Mouse (Mus musculus) frontal cortex, postnatal 25 days (tissue): ENCODE results near the gene Plekhm1.
A peak's percentile ranks its signal among the peaks of the same experiment; 100 is the strongest.

Experiments used
- DNase-seq, 2 experiments: peaks; one replicate each; pipeline ENCODE4 v3.0.0; 2022; ENCODE audit warnings: low spot score in 2 of 2

Plekhm1 gene

DNA sequence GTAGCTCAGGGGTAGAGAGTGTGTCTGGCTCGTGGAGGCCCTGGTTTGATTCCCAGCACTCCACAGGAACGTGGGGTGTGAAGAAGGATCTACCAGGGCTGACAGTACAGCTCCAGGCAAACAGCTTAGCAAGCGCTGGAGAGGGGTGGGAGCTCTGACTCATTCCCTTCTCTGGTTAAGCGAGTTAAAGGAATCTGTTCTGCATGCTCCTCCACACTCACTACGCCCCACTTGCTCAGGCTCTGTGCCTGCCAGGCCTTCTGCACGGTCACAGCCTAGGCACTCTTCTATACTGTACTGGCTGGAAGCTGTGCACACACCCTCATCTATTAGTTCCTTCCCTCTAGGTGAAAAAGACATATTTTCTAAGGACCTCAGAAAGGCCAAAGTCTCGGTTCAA is 18.5 kb downstream of the Plekhm1 start:
- no peak for DNase-seq

GRCm38 (mm10) chr11:103387870-103388526 is 24.5 kb downstream of the Plekhm1 start:
- no peak for DNase-seq

- no peak for DNase-seq
Observed at GRCm38 (mm10) chr11:103386827-103387226, 25.7 kb downstream of the Plekhm1 start.

DNA sequence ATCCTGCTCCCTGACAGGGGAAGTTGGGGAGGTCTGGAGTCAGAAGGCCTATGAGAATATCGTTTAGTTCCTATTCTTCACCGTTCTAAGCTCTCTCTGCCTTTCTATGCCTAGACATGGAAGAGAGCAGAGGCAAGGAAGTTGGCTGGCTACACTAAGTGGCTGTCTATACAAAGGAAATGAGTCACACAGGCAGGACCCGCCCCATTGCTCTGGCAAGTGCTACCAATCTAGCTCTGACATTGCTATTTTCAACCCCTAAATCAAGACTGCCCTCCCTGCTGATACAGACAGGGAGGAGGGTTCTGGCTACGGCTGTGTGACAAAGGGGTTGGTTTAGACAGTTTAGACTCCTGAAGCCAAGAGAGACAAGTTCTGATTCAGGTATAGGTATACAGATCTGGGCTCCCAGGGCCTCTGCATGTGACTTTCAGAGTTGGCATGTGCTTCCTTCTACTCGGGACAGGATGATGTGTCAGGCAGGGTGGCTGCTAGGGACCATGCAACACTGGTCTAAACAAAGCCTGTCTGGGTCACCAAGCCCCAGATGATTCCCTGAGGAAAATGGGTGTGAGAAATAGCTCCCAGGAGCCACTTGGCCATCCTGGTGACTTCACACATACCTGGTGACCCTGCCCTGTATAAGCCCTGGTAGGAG is 30.4 kb downstream of the Plekhm1 start:
- DNase-seq: no peak

DNA sequence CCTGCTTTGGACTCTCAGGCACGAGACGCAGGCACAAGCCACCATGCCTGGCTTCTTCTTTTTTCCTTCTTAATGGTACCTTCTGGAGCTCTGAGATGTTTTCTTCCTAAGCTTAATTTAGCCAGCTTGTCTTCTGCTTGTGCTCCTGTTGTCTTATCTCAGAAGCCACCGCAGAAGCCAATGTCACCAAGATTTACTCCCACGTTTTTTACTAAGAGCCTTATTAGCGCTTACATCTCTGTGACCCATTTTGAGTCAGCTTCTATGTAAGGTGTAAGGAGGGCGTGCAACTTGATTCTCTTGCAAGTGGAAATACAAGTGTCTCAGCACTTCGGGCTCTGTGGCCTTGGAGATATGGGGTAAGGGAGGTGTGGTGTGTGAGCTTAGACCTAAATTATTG is 31.0 kb downstream of the Plekhm1 start:
- DNase-seq: no peak

GRCm38 (mm10) chr11:103380460-103380859 is 32.0 kb downstream of the Plekhm1 start:
- no peak for DNase-seq

DNA sequence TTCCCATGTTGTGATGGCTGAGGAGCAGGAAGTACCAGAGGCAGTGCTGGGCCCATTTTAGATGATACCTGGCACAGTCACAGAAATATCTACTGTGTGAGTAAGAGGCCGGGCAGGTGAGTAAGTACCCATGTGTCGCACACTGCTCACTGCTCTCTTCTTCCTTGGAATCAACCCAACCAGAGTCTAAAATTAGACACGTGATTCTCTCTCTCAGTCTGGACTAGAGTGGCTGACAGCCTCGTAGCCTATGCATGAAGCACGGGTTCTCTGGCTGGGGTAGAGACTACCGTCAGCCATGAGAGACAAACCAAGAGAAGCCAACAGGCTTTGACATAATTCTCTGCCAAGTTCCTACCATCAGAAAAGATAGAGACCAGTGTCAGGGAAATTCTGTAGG is 34.1 kb downstream of the Plekhm1 start:
- DNase-seq: no peak

DNA sequence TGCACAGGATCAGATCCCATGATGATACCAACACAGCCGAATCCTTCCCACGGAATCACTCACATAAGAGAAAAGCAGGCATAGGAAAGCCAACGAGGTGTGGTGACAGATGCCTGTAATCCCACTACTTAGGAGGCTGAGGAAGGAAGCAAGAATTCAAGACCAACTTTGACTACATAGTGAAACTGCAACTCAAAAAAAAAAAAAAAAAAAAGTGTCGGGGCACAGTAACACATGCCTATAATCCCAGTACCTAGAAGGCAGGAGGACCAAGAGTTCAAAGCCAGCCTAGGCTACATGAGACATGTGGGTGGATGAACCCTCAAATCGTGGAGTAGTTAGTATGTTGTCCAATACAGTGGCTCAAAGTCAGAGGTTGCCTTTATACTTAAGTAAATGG is 36.7 kb downstream of the Plekhm1 start:
- no peak for DNase-seq

DNA sequence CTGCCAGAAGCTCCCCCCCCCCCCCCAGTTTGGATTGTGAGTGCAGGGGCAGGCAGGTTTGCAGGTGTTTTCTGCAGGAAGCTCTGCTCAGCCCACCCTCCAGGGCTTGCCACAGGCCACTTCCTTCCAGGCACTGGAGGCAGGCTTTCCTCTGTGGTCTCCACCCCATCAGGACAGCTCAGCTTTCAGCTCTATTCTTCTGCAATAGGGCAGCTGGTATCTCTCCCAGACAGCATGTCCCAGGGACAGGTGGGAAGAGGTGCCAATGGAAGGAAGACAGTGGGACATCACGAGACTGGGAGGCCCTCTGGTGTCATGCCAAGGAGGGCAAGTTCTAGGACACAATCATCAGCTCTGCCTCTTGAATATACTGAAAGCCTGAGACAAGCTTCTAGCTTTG is 37.2 kb downstream of the Plekhm1 start:
- no peak for DNase-seq

DNA sequence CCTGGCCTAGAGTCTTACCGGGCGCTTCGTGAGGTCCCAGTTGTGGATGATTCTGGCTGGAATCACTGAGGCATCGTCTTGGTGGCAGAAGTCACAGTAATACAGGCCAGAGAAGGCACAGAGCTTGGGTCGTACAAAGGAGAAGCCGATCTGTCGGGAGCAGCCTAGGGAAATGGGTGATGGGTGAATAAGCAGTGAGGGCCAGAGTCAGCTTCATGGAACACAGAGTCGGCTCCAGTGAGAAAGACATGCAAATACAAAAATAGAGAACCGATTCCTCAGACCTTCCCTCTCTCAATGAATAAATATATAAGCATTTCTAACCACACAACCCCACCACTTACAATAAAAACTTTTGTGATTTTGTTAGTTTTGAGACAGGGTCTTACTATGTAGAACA is 38.6 kb downstream of the Plekhm1 start:
- no peak for DNase-seq

GRCm38 (mm10) chr11:103372561-103372960 is 39.9 kb downstream of the Plekhm1 start:
- no peak for DNase-seq

DNA sequence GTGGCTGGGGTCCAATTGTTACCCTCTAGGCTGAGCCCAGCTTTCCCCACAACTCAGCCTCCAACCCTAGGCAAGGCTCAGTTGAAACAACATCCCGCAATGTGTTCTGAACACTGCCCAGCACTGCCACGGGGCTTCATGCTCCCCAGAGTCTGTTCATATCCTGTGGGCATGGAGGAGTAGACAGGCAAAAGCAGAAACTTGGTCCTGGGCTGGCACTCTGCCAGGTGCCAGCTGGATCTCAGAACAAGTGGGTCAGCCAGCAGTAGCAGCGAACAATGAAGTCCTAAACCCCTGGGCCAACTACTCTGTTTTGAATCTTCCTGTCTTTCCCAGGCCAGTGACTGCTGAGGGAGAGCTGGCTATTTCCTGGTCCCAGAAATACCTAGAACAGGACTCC is 40.4 kb downstream of the Plekhm1 start:
- peak in 1 of 2 experiments; percentile 33 for DNase-seq

DNA sequence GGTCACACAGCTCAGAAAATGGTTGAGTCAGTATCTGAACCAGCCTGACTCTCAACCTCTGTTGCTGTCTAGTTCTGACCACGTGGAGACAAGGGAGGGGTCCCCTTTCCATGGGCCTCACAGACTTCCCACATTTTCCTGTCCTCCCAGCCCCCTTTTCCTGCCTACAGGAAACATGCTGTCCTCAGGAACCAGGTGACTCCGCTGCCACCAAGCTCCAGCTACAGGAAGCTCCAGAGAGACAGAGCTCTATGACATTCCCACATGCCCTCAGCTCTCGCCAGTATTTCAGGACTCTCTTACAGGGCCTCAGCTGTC is 41.3 kb downstream of the Plekhm1 start:
- DNase-seq: no peak

GRCm38 (mm10) chr11:103370397-103371221 is 41.9 kb downstream of the Plekhm1 start:
- DNase-seq: no peak

- DNase-seq: no peak
Observed at GRCm38 (mm10) chr11:103365530-103365929, 47.0 kb downstream of the Plekhm1 start.

- no peak for DNase-seq
Observed at GRCm38 (mm10) chr11:103365022-103365421, 47.5 kb downstream of the Plekhm1 start.

DNA sequence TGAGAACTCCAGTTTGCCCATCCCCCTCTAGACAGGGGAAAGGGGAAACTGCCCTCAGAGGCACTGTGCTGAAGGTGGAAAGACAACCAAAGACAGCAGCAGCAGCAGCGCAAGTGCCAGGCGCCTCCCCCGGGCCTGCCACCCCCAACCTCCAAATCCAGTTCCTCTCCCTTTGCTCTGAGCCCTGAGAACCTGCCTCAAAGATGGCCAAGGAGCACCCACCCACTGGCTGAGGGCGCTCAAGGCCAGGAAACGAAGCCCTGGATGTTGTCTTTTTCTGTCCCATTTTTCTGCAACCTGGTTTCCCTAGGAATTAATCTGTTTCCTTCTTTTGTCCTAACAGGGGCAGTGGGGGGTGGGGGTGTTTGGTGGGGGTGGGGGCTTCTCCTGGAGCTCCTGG is 48.2 kb downstream of the Plekhm1 start:
- DNase-seq: no peak

- peak; percentile 28 to 30 for DNase-seq
Observed at GRCm38 (mm10) chr11:103363214-103364148, 49.0 kb downstream of the Plekhm1 start, which contains the start of gene Arhgap27. Arhgap27 (minus strand) TSS chr11:103363692.

- DNase-seq: no peak
Observed at GRCm38 (mm10) chr11:103362521-103363181, 49.8 kb downstream of the Plekhm1 start.

DNA sequence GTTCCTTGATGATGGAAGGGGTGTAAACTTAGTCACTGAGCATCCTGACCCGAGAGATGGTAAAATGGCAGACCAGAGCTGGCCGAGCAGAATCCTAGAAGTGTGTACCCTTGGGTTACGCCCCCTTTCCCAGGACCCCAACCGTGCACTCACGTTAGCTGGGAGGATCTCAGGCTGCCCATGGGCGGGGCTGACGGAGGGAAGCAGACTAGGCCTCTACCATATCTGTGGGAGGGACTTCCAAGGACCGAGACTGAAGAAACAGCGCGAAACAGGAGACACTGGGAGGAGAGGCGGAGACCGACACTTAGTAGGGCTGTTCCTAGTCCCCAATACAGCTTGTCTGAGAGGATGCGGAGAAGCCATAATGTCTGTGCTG is 50.4 kb downstream of the Plekhm1 start:
- no peak for DNase-seq

GRCm38 (mm10) chr11:103361396-103362053 is 51.0 kb downstream of the Plekhm1 start:
- no peak for DNase-seq
